ENCODE assay signal across 20 mouse cellular contexts in the genomic region with DNA sequence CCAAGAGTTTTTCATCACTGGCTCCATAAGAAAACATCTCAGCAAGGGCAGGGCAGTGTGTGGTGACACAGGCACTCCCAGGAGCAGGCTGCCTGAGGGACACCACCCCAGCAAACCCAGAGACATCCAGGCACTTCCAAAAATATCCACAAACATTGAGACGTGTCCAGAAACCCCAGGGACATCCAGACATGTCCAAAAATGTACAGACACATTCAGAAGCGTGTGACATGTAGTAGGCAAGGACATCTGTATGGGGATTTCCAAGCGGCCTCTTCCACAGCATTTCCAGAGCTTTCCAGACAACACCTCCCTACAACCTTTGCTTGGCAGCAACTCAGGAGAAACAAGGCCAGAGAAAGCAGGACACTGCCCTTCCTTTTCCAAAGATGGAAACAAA.
DNase-seq lines count a peak whose midpoint lies in the region; ATAC-seq and TF ChIP-seq lines count a peak whose summit lies in the region.
"Had no signal": no experiment of that assay in that cellular context is flagged by ENCODE, and none has a peak within 500 bp of the region (broad histone marks: within the 10 kb centered on the region; RNA-seq: fewer than 3 reads in every experiment).

No protein-coding gene starts in this region.

- TF ChIP-seq CTCF in gastrocnemius, adult 2 months (IDR thresholded peaks at IDR 0.05) = no peak
- TF ChIP-seq CTCF in lung, postnatal 0 days (IDR thresholded peaks at IDR 0.05) = no peak

- peak overlapping the region; percentile 60 for H3K27ac ChIP-seq in gastrocnemius, adult 2 months
- H3K27ac ChIP-seq in lung, postnatal 0 days (ENCODE audit: low read length) = no peak overlapping the region
- H3K27ac ChIP-seq: embryonic facial prominence, embryonic 12.5 days; forebrain, embryonic 12.5 days; hindbrain, embryonic 12.5 days had no signal

- no peaks in the 10 kb centered on the region for H3K9me3 ChIP-seq in lung, postnatal 0 days (ENCODE audit: low read length)
- H3K9me3 ChIP-seq: embryonic facial prominence, embryonic 12.5 days; forebrain, embryonic 12.5 days; hindbrain, embryonic 12.5 days had no signal

- 47% methylated on average over 3 of the region's 3 CpGs for WGBS in lung, postnatal 0 days

- H3K4me1 ChIP-seq in lung, postnatal 0 days (ENCODE audit: insufficient read depth, low read depth, low read length) = no peaks in the 10 kb centered on the region

- ATAC-seq in lung, postnatal 0 days = 0 out of 2 replicates have a peak, but pooled peaks have one; percentile 21
- ATAC-seq: activated CD4-positive, CD25-positive, alpha-beta regulatory T cell, adult 4 months; forebrain, postnatal 0 days; hindbrain, embryonic 16.5 days; inflammation-experienced regulatory T-cells, adult 6 months; intestine, postnatal 0 days; Patski had no signal

- intact Hi-C loops in gastrocnemius, adult 2 months (cut with DNase I) = no loop called here

- H3K27me3 ChIP-seq in lung, postnatal 0 days (replicated peaks; ENCODE audit: insufficient read depth, low read length) = no peaks in the 10 kb centered on the region
- H3K27me3 ChIP-seq: forebrain, embryonic 12.5 days; hindbrain, embryonic 12.5 days; Patski had no signal

- no peak overlapping the region for H3K4me3 ChIP-seq in gastrocnemius, adult 2 months
- H3K4me3 ChIP-seq in lung, postnatal 0 days (ENCODE audit: low read depth, low read length) = no peak overlapping the region
- H3K4me3 ChIP-seq: embryonic facial prominence, embryonic 12.5 days; forebrain, embryonic 12.5 days; hindbrain, embryonic 12.5 days had no signal

- no peak for TF ChIP-seq EP300 in lung, postnatal 0 days (IDR thresholded peaks at IDR 0.05)

- H3K4me2 ChIP-seq in lung, postnatal 0 days (replicated peaks; ENCODE audit: low read depth, low read length) = no peak overlapping the region
- H3K4me2 ChIP-seq: embryonic facial prominence, embryonic 12.5 days; forebrain, embryonic 12.5 days; hindbrain, embryonic 12.5 days had no signal

- no peak for DNase-seq in gastrocnemius, adult 2 months
- DNase-seq in gastrocnemius, postnatal 4 days (ENCODE audit: low spot score in 2 of 2) = no peak
- DNase-seq in heart, adult 8-10 months (ENCODE audit: low spot score) = peak; percentile 39
- DNase-seq in heart, postnatal 4 days = no peak
- DNase-seq in lung, postnatal 0 days (ENCODE audit: low spot score) = no peak
- DNase-seq in lung, postnatal 4 days = no peak
- no peak for DNase-seq in left cerebral cortex, adult 18-20 months (ENCODE audit: low spot score in 2 of 2)
- DNase-seq: adrenal gland, postnatal 14 days; cerebellum, adult 11-12 months; cerebellum, adult 9-10 months; forebrain, postnatal 0 days; kidney, adult 8-10 months had no signal

- no peaks in the 10 kb centered on the region for H3K36me3 ChIP-seq in lung, postnatal 0 days (ENCODE audit: insufficient read depth, low read length)
- H3K36me3 ChIP-seq: embryonic facial prominence, embryonic 12.5 days; forebrain, embryonic 12.5 days; hindbrain, embryonic 12.5 days had no signal

- H3K9ac ChIP-seq in lung, postnatal 0 days (replicated peaks; ENCODE audit: low read depth) = no peak overlapping the region
- H3K9ac ChIP-seq: embryonic facial prominence, embryonic 12.5 days; forebrain, embryonic 12.5 days; forebrain, postnatal 0 days; hindbrain, embryonic 12.5 days had no signal
